Mouse (Mus musculus) C2C12 (cell line): Measurements from ENCODE around the gene Eml3.

Experiments used
- CTCF ChIP-seq: IDR thresholded peaks from one replicate; pipeline ENCODE4 v1.5.1; 2011; ENCODE audit not compliant: control insufficient read depth, insufficient read depth, insufficient read length
- MAX ChIP-seq: IDR thresholded peaks from one replicate; pipeline ENCODE4 v1.6.1; 2011; ENCODE audit warnings: mild to moderate bottlenecking, control low read depth

- TF ChIP-seq CTCF, result no peak
- TF ChIP-seq MAX, result no peak
Observed at GRCm38 (mm10) chr19:8898576-8898975, 30.8 kb upstream of the Eml3 start.
